Mouse (Mus musculus): ENCODE measurements at regions not wholly inside any gene's neighbourhood (a gene's known extent, or its start where the extent isn't known, plus 50 kb on each side); places are given as distances from the start of the nearest gene placed in this dataset.

GRCm38 (mm10) chr14:86350526-86350925 lies 790.5 kb downstream of the Diaph3 start:
- 61% methylated on average over 1 of the region's 1 CpGs for WGBS
- Histone ChIP-seq H3K36me3 (no peaks in the 10 kb centered on the region), H3K9ac (no peak overlapping the region), H3K4me3 (no peak overlapping the region), H3K27ac (replicated peaks) (0 out of 2 replicates have a peak overlapping the region, but pooled peaks have one; percentile 4), H3K27me3 (no peaks in the 10 kb centered on the region), H3K4me2 (no peak overlapping the region), H3K9me3 (no peaks in the 10 kb centered on the region), H3K4me1 (replicated peaks) (peaks cover 9% of the 10 kb centered on the region)
- ATAC-seq (ENCODE audit: low read depth) = no peak

DNA sequence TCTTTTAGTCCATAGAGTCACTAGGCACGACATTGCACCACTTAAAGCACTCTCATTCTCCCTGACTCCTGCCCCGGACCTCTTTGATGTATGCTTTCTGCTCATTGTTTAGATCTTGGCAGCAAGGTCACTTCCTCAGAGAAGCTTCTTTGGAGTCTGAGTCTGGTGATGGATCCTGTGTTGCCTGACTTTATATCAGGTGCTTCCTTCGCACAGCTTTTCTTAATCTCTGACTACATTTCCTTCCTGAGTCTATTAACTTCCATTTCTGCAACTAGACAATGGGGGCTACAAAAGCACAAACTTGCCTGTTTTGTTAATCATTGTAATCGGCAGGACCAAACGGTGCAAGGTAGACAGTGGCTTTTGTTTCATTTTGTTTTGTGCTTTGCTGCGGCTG lies 802.0 kb downstream of the Diaph3 start:
- H3K36me3 ChIP-seq = no peaks in the 10 kb centered on the region
- H3K4me3 ChIP-seq = no peak overlapping the region
- H3K27ac ChIP-seq (replicated peaks) = no peak overlapping the region
- ATAC-seq (ENCODE audit: low read depth) = no peak
- no peak overlapping the region for H3K4me2 ChIP-seq
- H3K4me1 ChIP-seq (replicated peaks) = no peaks in the 10 kb centered on the region
- no peaks in the 10 kb centered on the region for H3K9me3 ChIP-seq
- 76% methylated on average over 6 of the region's 6 CpGs for WGBS
- no peak overlapping the region for H3K9ac ChIP-seq
- no peaks in the 10 kb centered on the region for H3K27me3 ChIP-seq

DNA sequence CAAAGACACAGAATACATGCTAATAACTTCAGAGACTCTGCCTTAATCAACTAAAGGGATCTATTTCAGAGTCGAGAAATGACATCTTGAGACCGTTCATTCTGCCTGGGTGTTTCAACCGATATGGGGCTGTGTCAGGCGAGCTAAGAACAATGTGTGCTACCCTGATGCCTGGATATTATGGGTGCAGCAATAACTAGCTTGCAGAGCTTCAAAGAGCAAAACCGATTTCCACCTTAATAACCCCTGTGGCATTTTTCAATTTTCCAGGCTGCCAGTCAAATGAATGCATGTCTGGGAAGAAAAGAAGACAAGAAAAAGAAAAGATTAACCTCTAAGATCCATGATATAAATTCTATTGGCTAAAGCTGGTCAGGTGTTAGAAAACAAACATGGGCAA lies 804.0 kb downstream of the Diaph3 start:
- Histone ChIP-seq H3K4me1 (replicated peaks) (no peaks in the 10 kb centered on the region), H3K27me3 (no peaks in the 10 kb centered on the region), H3K9ac (no peak overlapping the region), H3K36me3 (no peaks in the 10 kb centered on the region), H3K9me3 (no peaks in the 10 kb centered on the region), H3K27ac (replicated peaks) (no peak overlapping the region), H3K4me2 (no peak overlapping the region), H3K4me3 (no peak overlapping the region)
- ATAC-seq (ENCODE audit: low read depth) = no peak
- 84% methylated on average over 5 of the region's 5 CpGs for WGBS

DNA sequence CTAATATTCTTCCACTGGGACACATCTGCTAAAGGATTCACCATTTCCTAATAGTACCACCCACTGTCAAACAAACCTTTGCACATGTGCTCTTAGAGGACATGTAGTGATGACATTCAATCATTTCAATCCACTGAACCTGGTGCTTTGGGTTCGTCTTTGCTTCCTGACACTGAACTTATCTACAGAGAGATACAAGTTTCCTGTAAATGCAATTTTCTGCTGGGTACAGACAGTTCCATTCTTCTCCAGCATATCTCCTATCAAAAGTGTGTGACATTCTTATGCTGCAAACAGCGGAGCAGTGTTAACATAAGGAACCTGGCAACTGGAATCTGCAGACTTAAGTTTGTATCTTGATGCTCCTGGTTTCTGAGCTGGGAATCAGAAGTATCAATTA lies 805.8 kb downstream of the Diaph3 start:
- Histone ChIP-seq H3K4me3 (no peak overlapping the region), H3K4me1 (replicated peaks) (no peaks in the 10 kb centered on the region), H3K36me3 (no peaks in the 10 kb centered on the region), H3K9me3 (no peaks in the 10 kb centered on the region), H3K27ac (replicated peaks) (no peak overlapping the region), H3K4me2 (no peak overlapping the region), H3K27me3 (no peaks in the 10 kb centered on the region), H3K9ac (no peak overlapping the region)
- WGBS = 87% methylated on average over 2 of the region's 2 CpGs
- ATAC-seq (ENCODE audit: low read depth) = no peak

DNA sequence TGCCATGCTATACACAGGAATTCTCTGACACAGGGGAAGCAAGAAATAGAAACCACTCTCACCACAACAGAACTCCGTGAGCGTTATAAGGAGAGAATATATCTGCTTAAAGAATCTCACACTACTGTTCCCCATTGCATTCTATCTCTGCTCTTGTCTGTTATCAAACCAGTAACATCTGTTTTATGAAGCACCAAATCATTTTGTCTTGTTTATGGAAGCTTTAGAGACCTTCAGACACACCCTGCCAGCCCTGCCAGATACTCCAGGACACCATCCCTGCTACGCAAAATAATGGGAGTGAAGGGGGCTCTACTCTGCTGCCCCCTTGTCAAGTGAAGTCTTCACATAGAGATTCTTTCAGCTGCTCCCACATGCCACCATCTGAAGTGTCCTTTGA lies 811.9 kb downstream of the Diaph3 start:
- peaks cover 7% of the 10 kb centered on the region; the same call in 1 of the 2 replicates for H3K4me1 ChIP-seq (replicated peaks)
- no peak overlapping the region for H3K4me2 ChIP-seq
- H3K4me3 ChIP-seq = no peak overlapping the region
- H3K36me3 ChIP-seq = no peaks in the 10 kb centered on the region
- no peaks in the 10 kb centered on the region for H3K27me3 ChIP-seq
- H3K9ac ChIP-seq = no peak overlapping the region
- no peaks in the 10 kb centered on the region for H3K9me3 ChIP-seq
- 83% methylated on average over 3 of the region's 3 CpGs for WGBS
- ATAC-seq (ENCODE audit: low read depth) = no peak
- H3K27ac ChIP-seq (replicated peaks) = no peak overlapping the region

DNA sequence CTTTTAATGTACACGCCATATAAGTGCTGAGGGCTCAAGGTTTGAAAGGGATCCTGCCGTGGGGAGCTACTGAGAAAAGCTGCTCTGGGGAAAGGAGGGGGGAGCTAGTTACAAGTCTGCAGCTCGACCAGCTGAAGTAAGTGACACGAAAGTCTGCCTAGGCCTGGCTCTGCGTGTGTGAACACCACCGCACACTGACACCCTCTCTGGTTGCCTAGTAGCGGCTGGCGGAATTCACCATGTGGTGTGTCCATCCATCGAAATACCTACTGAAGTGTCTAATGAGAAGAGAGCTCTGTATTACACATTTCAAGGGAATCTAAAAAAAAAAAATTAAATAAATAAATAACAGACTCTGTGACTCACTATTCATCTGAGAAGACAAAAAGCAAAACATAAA lies 813.4 kb downstream of the Diaph3 start:
- Histone ChIP-seq H3K4me3 (no peak overlapping the region), H3K9me3 (no peaks in the 10 kb centered on the region), H3K27ac (replicated peaks) (no peak overlapping the region), H3K9ac (no peak overlapping the region), H3K4me1 (replicated peaks) (peaks cover 7% of the 10 kb centered on the region; the same call in 1 of the 2 replicates), H3K27me3 (no peaks in the 10 kb centered on the region), H3K36me3 (no peaks in the 10 kb centered on the region), H3K4me2 (no peak overlapping the region)
- ATAC-seq (ENCODE audit: low read depth) = no peak
- 56% methylated on average over 9 of the region's 9 CpGs for WGBS

GRCm38 (mm10) chr14:86322365-86322764 lies 818.7 kb downstream of the Diaph3 start:
- WGBS = 71% methylated on average over 7 of the region's 7 CpGs
- ATAC-seq (ENCODE audit: low read depth) = no peak
- H3K4me2 ChIP-seq = no peak overlapping the region

DNA sequence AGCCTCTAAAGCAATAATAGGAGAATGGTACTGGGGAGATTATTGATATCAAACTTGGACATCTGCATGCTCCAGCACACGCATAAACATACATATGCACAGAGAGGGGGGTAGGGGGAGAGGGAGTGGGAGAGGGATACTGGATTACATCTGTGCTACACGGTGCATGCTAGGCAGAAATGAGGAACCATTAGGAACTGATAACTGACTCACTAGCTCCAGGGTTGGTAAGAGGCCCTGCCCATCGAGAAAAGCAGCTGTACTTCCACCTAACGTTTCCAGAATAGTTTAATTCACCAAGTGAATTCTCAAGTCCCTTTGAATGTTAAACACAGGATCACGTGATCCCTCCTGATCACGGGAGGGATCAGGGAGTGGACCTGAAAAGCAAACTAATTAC lies 825.1 kb downstream of the Diaph3 start:
- no peak for ATAC-seq (ENCODE audit: low read depth)
- no peaks in the 10 kb centered on the region for H3K9me3 ChIP-seq
- no peaks in the 10 kb centered on the region for H3K4me1 ChIP-seq (replicated peaks)
- no peak overlapping the region for H3K4me2 ChIP-seq
- H3K4me3 ChIP-seq = no peak overlapping the region
- no peak overlapping the region for H3K27ac ChIP-seq (replicated peaks)
- WGBS = 89% methylated on average over 6 of the region's 6 CpGs
- no peak overlapping the region for H3K9ac ChIP-seq
- H3K27me3 ChIP-seq = no peaks in the 10 kb centered on the region
- H3K36me3 ChIP-seq = no peaks in the 10 kb centered on the region

More at GRCm38 (mm10) chr14:86322365-86322764, 818.7 kb downstream of the Diaph3 start:
- Histone ChIP-seq H3K4me3 (no peak overlapping the region), H3K36me3 (no peaks in the 10 kb centered on the region), H3K27me3 (no peaks in the 10 kb centered on the region), H3K9ac (no peak overlapping the region), H3K27ac (replicated peaks) (no peak overlapping the region), H3K9me3 (no peaks in the 10 kb centered on the region), H3K4me1 (replicated peaks) (0 out of 2 replicates have a peak, but pooled peaks cover 3% of the 10 kb centered on the region)

GRCm38 (mm10) chr14:86308949-86309543 lies 832.0 kb downstream of the Diaph3 start:
- no peak for ATAC-seq (ENCODE audit: low read depth)
- Histone ChIP-seq H3K4me3 (no peak overlapping the region), H3K4me1 (replicated peaks) (0 out of 2 replicates have a peak, but pooled peaks cover 3% of the 10 kb centered on the region), H3K36me3 (no peaks in the 10 kb centered on the region), H3K9me3 (no peaks in the 10 kb centered on the region), H3K27me3 (no peaks in the 10 kb centered on the region), H3K4me2 (no peak overlapping the region), H3K9ac (no peak overlapping the region), H3K27ac (replicated peaks) (no peak overlapping the region)
- WGBS = 79% methylated on average over 7 of the region's 7 CpGs

- no peak for ATAC-seq (ENCODE audit: low read depth)
- Histone ChIP-seq H3K9ac (no peak overlapping the region), H3K4me2 (no peak overlapping the region), H3K9me3 (no peaks in the 10 kb centered on the region), H3K27ac (replicated peaks) (no peak overlapping the region), H3K27me3 (no peaks in the 10 kb centered on the region), H3K36me3 (no peaks in the 10 kb centered on the region), H3K4me1 (replicated peaks) (0 out of 2 replicates have a peak, but pooled peaks cover 3% of the 10 kb centered on the region), H3K4me3 (no peak overlapping the region)
- 44% methylated on average over 2 of the region's 2 CpGs for WGBS
These were observed 833.2 kb downstream of the Diaph3 start for GRCm38 (mm10) chr14:86307806-86308205.

- Histone ChIP-seq H3K4me1 (replicated peaks) (no peaks in the 10 kb centered on the region), H3K9me3 (peaks cover 3% of the 10 kb centered on the region; the same call in 1 of the 2 replicates), H3K36me3 (no peaks in the 10 kb centered on the region), H3K9ac (no peak overlapping the region), H3K4me2 (no peak overlapping the region), H3K27ac (replicated peaks) (no peak overlapping the region), H3K4me3 (no peak overlapping the region), H3K27me3 (no peaks in the 10 kb centered on the region)
- WGBS = 89% methylated on average over 5 of the region's 5 CpGs
- ATAC-seq (ENCODE audit: low read depth) = no peak
These were observed 839.4 kb downstream of the Diaph3 start for GRCm38 (mm10) chr14:86301666-86302065.

DNA sequence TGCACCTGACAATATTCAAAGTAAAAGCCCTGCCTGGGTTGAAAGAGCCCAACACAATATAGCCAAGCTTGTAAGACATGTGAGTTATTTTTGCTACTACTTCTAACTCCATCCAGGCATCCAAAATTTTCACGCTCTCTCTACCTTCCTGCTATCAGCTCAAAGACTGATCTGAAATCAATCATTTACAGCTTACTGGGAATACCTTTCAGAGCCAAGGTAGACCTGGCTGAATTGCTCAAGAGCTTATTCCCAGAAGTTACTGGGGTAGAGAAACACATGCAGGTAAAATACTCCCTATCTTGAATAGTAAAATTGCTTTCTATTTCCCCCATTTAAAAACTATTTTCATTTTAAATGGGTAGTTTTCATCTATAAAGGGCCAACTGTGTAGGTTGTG lies 840.2 kb downstream of the Diaph3 start:
- no peaks in the 10 kb centered on the region for H3K36me3 ChIP-seq
- H3K4me3 ChIP-seq = no peak overlapping the region
- no peaks in the 10 kb centered on the region for H3K4me1 ChIP-seq (replicated peaks)
- H3K4me2 ChIP-seq = no peak overlapping the region
- H3K9ac ChIP-seq = no peak overlapping the region
- H3K9me3 ChIP-seq = peaks cover 3% of the 10 kb centered on the region; the same call in 1 of the 2 replicates
- no peak for ATAC-seq (ENCODE audit: low read depth)
- H3K27ac ChIP-seq (replicated peaks) = no peak overlapping the region
- 84% methylated on average over 1 of the region's 1 CpGs for WGBS
- H3K27me3 ChIP-seq = no peaks in the 10 kb centered on the region

DNA sequence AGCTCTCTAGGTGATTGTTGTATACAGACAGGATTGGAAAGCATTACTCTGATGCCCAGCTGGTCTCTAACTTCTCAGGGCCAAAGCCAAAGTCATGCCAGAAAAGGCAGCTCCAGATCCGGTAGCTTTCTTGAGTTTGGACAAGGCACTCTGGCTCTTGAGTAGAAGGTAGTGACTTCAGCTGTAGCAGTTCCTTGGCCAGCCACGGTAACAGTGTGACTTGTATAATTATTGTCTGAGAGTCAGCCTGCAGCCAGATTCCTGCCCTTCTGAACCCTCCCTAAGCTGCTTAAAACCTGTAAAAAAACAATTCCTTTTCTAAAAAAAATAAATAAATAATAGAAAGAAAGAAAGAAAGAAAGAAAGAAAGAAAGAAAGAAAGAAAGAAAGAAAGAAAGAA lies 843.0 kb downstream of the Diaph3 start:
- WGBS = 64% methylated on average over 2 of the region's 2 CpGs
- Histone ChIP-seq H3K36me3 (no peaks in the 10 kb centered on the region), H3K9me3 (peaks cover 3% of the 10 kb centered on the region; the same call in 1 of the 2 replicates), H3K9ac (no peak overlapping the region), H3K27ac (replicated peaks) (no peak overlapping the region), H3K27me3 (no peaks in the 10 kb centered on the region), H3K4me3 (no peak overlapping the region), H3K4me2 (no peak overlapping the region), H3K4me1 (replicated peaks) (no peaks in the 10 kb centered on the region)
- no peak for ATAC-seq (ENCODE audit: low read depth)

All from neural tube, embryonic 13.5 days (tissue).